Mouse (Mus musculus) erythroblast, adult 5-6 weeks (primary cell): ENCODE results near the gene Slc43a1. TPM values are rescaled to one million over a fixed set of nuclear protein-coding genes. Genes with fewer than 3 reads are reported as not detected.
"Not testable (repeated sequence)": the region's sequence is repeated elsewhere in the genome, so short reads cannot be mapped to it uniquely, and the experiment has no call there.

ENCODE experiments used
- ATAC-seq: replicated peaks from 2 replicates; pipeline ENCODE4 v1.8.0; 2016; ENCODE audit warnings: moderate number of reproducible peaks, mild to moderate bottlenecking, moderate TSS enrichment, inconsistent platforms; ENCODE audit not compliant: poor library complexity, low FRiP score, severe bottlenecking
- total RNA-seq, 2 experiments: library from RNA; stranded (forward) in 1 of 2; stranded (reverse) in 1 of 2; fragments of 150-400 nt in 1 of 2; fragments of 200-764, 138-1000 nt in 1 of 2; gene quantifications; 2 replicates each; pipeline versions ENCODE4 v1.2.3 to v1.2.4; 2015 to 2017; ENCODE audit warnings: low replicate concordance in 2 of 2

The Slc43a1 gene
- total RNA-seq, 2 experiments from 2014 or later: 701 to 756 TPM

GRCm38 (mm10) chr2:84887411-84888271 lies 49.0 kb downstream of the Slc43a1 start:
- no peak; the same call in 1 of the 2 replicates for ATAC-seq

- ATAC-seq: peak; percentile 64; the same call in 1 of the 2 replicates
These were observed 50.1 kb downstream of the Slc43a1 start for GRCm38 (mm10) chr2:84888657-84889315.

- ATAC-seq: 0 out of 2 replicates have a peak, but pooled peaks have one; percentile 3
These were observed 50.8 kb downstream of the Slc43a1 start for GRCm38 (mm10) chr2:84889316-84890044.

- peak; percentile 85 for ATAC-seq
These were observed 51.3 kb downstream of the Slc43a1 start for GRCm38 (mm10) chr2:84890045-84890340.

- no peak for ATAC-seq
These were observed 54.7 kb downstream of the Slc43a1 start for GRCm38 (mm10) chr2:84893359-84893758.

- ATAC-seq: no peak
These were observed 57.0 kb downstream of the Slc43a1 start for GRCm38 (mm10) chr2:84895495-84896198.

- not testable (repeated sequence) for ATAC-seq
These were observed 58.0 kb downstream of the Slc43a1 start for GRCm38 (mm10) chr2:84896686-84897085.

GRCm38 (mm10) chr2:84912722-84913121 lies 74.1 kb downstream of the Slc43a1 start:
- no peak for ATAC-seq

Other genes starting within 250 kb of the Slc43a1 start
- gene Ctnnd1, start 188.1 kb upstream of the Slc43a1 start, total RNA-seq (2015; ENCODE audit: low replicate concordance): 8.8 and 10.0 TPM in 2 replicates
- gene Ctnnd1, start 188.1 kb upstream of the Slc43a1 start, total RNA-seq (2017; ENCODE audit: low replicate concordance): 6.2 and 9.5 TPM in 2 replicates
- not detected in 2 replicates for gene Btbd18, start 179.8 kb upstream of the Slc43a1 start, total RNA-seq (2015; ENCODE audit: low replicate concordance)
- gene Btbd18, start 179.8 kb upstream of the Slc43a1 start, total RNA-seq (2017; ENCODE audit: low replicate concordance): not detected in 2 replicates
- gene Selenoh, start 168.1 kb upstream of the Slc43a1 start, total RNA-seq (2015; ENCODE audit: low replicate concordance): 42.3 and 58.3 TPM in 2 replicates
- gene Selenoh, start 168.1 kb upstream of the Slc43a1 start, total RNA-seq (2017; ENCODE audit: low replicate concordance): 23.3 and 23.4 TPM in 2 replicates
- gene Gm28635, start 160.8 kb upstream of the Slc43a1 start, total RNA-seq (2015; ENCODE audit: low replicate concordance): not detected in 2 replicates
- gene Gm28635, start 160.8 kb upstream of the Slc43a1 start, total RNA-seq (2017; ENCODE audit: low replicate concordance): 1.8 TPM in 1 of 2 replicates, not detected in the other
- 14.0 and 24.7 TPM in 2 replicates for gene Med19, start 160.4 kb upstream of the Slc43a1 start, total RNA-seq (2015; ENCODE audit: low replicate concordance)
- gene Med19, start 160.4 kb upstream of the Slc43a1 start, total RNA-seq (2017; ENCODE audit: low replicate concordance): 12.0 and 18.8 TPM in 2 replicates
- 17.8 and 29.0 TPM in 2 replicates for gene Tmx2, start 159.7 kb upstream of the Slc43a1 start, total RNA-seq (2015; ENCODE audit: low replicate concordance)
- gene Tmx2, start 159.7 kb upstream of the Slc43a1 start, total RNA-seq (2017; ENCODE audit: low replicate concordance): 18.9 and 19.5 TPM in 2 replicates
- 28.4 and 29.2 TPM in 2 replicates for gene Zdhhc5, start 123.7 kb upstream of the Slc43a1 start, total RNA-seq (2015; ENCODE audit: low replicate concordance)
- 39.8 and 41.3 TPM in 2 replicates for gene Zdhhc5, start 123.7 kb upstream of the Slc43a1 start, total RNA-seq (2017; ENCODE audit: low replicate concordance)
- 53.6 and 64.6 TPM in 2 replicates for gene Clp1, start 111.5 kb upstream of the Slc43a1 start, total RNA-seq (2015; ENCODE audit: low replicate concordance)
- 46.7 and 70.3 TPM in 2 replicates for gene Clp1, start 111.5 kb upstream of the Slc43a1 start, total RNA-seq (2017; ENCODE audit: low replicate concordance)
- gene Ypel4, start 104.8 kb upstream of the Slc43a1 start, total RNA-seq (2015; ENCODE audit: low replicate concordance): 1,364 and 1,503 TPM in 2 replicates
- 1,636 and 1,967 TPM in 2 replicates for gene Ypel4, start 104.8 kb upstream of the Slc43a1 start, total RNA-seq (2017; ENCODE audit: low replicate concordance)
- gene Gm19426, start 95.2 kb upstream of the Slc43a1 start, total RNA-seq (2015; ENCODE audit: low replicate concordance): not detected in 2 replicates
- not detected in 2 replicates for gene Gm19426, start 95.2 kb upstream of the Slc43a1 start, total RNA-seq (2017; ENCODE audit: low replicate concordance)
- gene Serping1, start 63.4 kb upstream of the Slc43a1 start, total RNA-seq (2015; ENCODE audit: low replicate concordance): 4.2 and 7.3 TPM in 2 replicates
- gene Serping1, start 63.4 kb upstream of the Slc43a1 start, total RNA-seq (2017; ENCODE audit: low replicate concordance): 2.1 and 3.1 TPM in 2 replicates
- 974 and 1,000 TPM in 2 replicates for gene Ube2l6, start 40.0 kb upstream of the Slc43a1 start, total RNA-seq (2015; ENCODE audit: low replicate concordance)
- gene Ube2l6, start 40.0 kb upstream of the Slc43a1 start, total RNA-seq (2017; ENCODE audit: low replicate concordance): 826 and 843 TPM in 2 replicates
- not detected in 2 replicates for gene Smtnl1, start 16.2 kb upstream of the Slc43a1 start, total RNA-seq (2015; ENCODE audit: low replicate concordance)
- 2.0 TPM in 1 of 2 replicates, not detected in the other for gene Smtnl1, start 16.2 kb upstream of the Slc43a1 start, total RNA-seq (2017; ENCODE audit: low replicate concordance)
- gene Timm10, start 11.9 kb upstream of the Slc43a1 start, total RNA-seq (2015; ENCODE audit: low replicate concordance): 28.6 and 43.9 TPM in 2 replicates
- gene Timm10, start 11.9 kb upstream of the Slc43a1 start, total RNA-seq (2017; ENCODE audit: low replicate concordance): 5.2 and 22.2 TPM in 2 replicates
- not detected in 2 replicates for gene Rtn4rl2, start 47.9 kb downstream of the Slc43a1 start, total RNA-seq (2015; ENCODE audit: low replicate concordance)
- not detected in 2 replicates for gene Rtn4rl2, start 47.9 kb downstream of the Slc43a1 start, total RNA-seq (2017; ENCODE audit: low replicate concordance)
- gene Slc43a3, start 97.7 kb downstream of the Slc43a1 start, total RNA-seq (2015; ENCODE audit: low replicate concordance): 207 and 247 TPM in 2 replicates
- gene Slc43a3, start 97.7 kb downstream of the Slc43a1 start, total RNA-seq (2017; ENCODE audit: low replicate concordance): 227 and 246 TPM in 2 replicates
- gene Prg2, start 141.6 kb downstream of the Slc43a1 start, total RNA-seq (2015; ENCODE audit: low replicate concordance): 140 and 215 TPM in 2 replicates
- 429 and 503 TPM in 2 replicates for gene Prg2, start 141.6 kb downstream of the Slc43a1 start, total RNA-seq (2017; ENCODE audit: low replicate concordance)
- gene Prg3, start 149.4 kb downstream of the Slc43a1 start, total RNA-seq (2015; ENCODE audit: low replicate concordance): 21.7 and 30.7 TPM in 2 replicates
- gene Prg3, start 149.4 kb downstream of the Slc43a1 start, total RNA-seq (2017; ENCODE audit: low replicate concordance): 20.4 and 21.9 TPM in 2 replicates
- 54.8 and 61.9 TPM in 2 replicates for gene Ssrp1, start 198.4 kb downstream of the Slc43a1 start, total RNA-seq (2015; ENCODE audit: low replicate concordance)
- gene Ssrp1, start 198.4 kb downstream of the Slc43a1 start, total RNA-seq (2017; ENCODE audit: low replicate concordance): 111 and 113 TPM in 2 replicates
- not detected in 2 replicates for gene P2rx3, start 198.6 kb downstream of the Slc43a1 start, total RNA-seq (2015; ENCODE audit: low replicate concordance)
- not detected in 2 replicates for gene P2rx3, start 198.6 kb downstream of the Slc43a1 start, total RNA-seq (2017; ENCODE audit: low replicate concordance)
- not detected in 2 replicates for gene Tnks1bp1, start 209.2 kb downstream of the Slc43a1 start, total RNA-seq (2015; ENCODE audit: low replicate concordance)
- 1.2 and 1.5 TPM in 2 replicates for gene Tnks1bp1, start 209.2 kb downstream of the Slc43a1 start, total RNA-seq (2017; ENCODE audit: low replicate concordance)